Mouse (Mus musculus): ENCODE results near the gene Rsg1. TPM values are rescaled to one million over a fixed set of nuclear protein-coding genes. Genes with fewer than 3 reads are reported as not detected.

Gene Rsg1
- total and polyA plus RNA-seq, 3 experiments = 1.1 to 4.5 (median 3.2) TPM

DNA sequence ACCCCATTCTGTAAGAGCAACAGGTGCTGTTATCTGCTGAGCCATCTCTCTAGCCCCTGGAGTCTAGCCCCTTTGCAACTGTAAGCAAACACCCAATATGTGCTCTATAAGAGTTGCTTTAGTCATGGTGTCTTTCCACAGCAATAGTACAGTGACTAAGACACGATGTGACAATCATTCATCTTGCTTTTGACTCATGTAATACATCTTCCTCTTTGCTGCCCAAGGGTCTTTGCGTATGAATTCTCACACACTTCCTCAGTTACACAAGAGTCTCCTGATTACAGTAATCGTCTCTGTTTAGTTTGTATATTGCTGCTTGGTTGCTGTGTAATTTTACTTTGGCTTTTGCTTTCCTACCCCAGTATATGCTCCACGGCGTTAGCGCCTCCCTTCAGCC lies 31.8 kb upstream of the Rsg1 start:
- Histone ChIP-seq H3K36me3 (replicated peaks in 1 of 2; ENCODE audit: control insufficient read depth in 1 of 2, insufficient read depth in 1 of 2, low read length in 1 of 2) (peaks cover 47 to 86% of the 10 kb centered on the region in 2 experiments), H3K4me3 (replicated peaks in 1 of 3; ENCODE audit: low read depth in 2 of 3, low read length in 2 of 3, poor library complexity in 1 of 3) (no peak overlapping the region), H3K27ac (ENCODE audit: insufficient read depth, low read depth) (no peak overlapping the region), H3K4me2 (ENCODE audit: insufficient read depth, low read depth, poor library complexity, severe bottlenecking) (no peak overlapping the region), H3K27me3 (replicated peaks) (no peaks in the 10 kb centered on the region), H3K9ac (ENCODE audit: insufficient read depth, low read depth) (no peak overlapping the region), H3K9me3 (replicated peaks; ENCODE audit: low read length) (no peaks in the 10 kb centered on the region), H3K79me2 (replicated peaks; ENCODE audit: control insufficient read depth, extremely low read depth, insufficient read depth, poor library complexity, severe bottlenecking) (no peaks in the 10 kb centered on the region; the same call in 1 of the 2 replicates), H3K4me1 (ENCODE audit: control insufficient read depth in 1 of 2, insufficient read depth in 2 of 2) (peaks cover 0 to 17% of the 10 kb centered on the region in 2 experiments; a peak in 2 of 4 replicates)
- TF ChIP-seq TCF12 (IDR thresholded peaks at IDR 0.05; ENCODE audit: low read depth, low read length) = no peak
- TF ChIP-seq EP300 (IDR thresholded peaks at IDR 0.05; ENCODE audit: low read length) = no peak
- no peak for TF ChIP-seq ZKSCAN1 (IDR thresholded peaks at IDR 0.05; ENCODE audit: borderline replicate concordance, low read depth, low read length)
- no peak for TF ChIP-seq UBTF (IDR thresholded peaks at IDR 0.05; ENCODE audit: low read depth, low read length)
- no peak for TF ChIP-seq MAZ (IDR thresholded peaks at IDR 0.05; ENCODE audit: low read depth, low read length)
- no peak for TF ChIP-seq MAX (IDR thresholded peaks at IDR 0.05; ENCODE audit: low read length)
- TF ChIP-seq CHD1 (IDR thresholded peaks at IDR 0.05; ENCODE audit: low read depth, low read length) = no peak
- no peak for TF ChIP-seq USF1 (IDR thresholded peaks at IDR 0.05; ENCODE audit: low read depth, low read length)
- TF ChIP-seq MAFK (IDR thresholded peaks at IDR 0.05; ENCODE audit: insufficient replicate concordance, low read length) = no peak
- no peak for TF ChIP-seq POLR2AphosphoS2 (IDR thresholded peaks at IDR 0.05; ENCODE audit: low read depth, low read length)
- no peak for TF ChIP-seq MYC (IDR thresholded peaks at IDR 0.05; ENCODE audit: low read depth, low read length)
- no peak for TF ChIP-seq E2F4 (IDR thresholded peaks at IDR 0.05; ENCODE audit: insufficient replicate concordance, low read depth, low read length)
- TF ChIP-seq RAD21 (IDR thresholded peaks at IDR 0.05; ENCODE audit: low read depth, low read length) = no peak
- dilution Hi-C loops (cut with MboI; ENCODE audit: extremely low pct_ligation_motif_present, extremely low pct_unique_long_range_greater_than_20kb, low sequenced_read_pairs) = no loop called here
- no peak for DNase-seq (ENCODE audit: extremely low read depth)
- in situ Hi-C loops (cut with MboI; ENCODE audit: low pct_ligation_motif_present, low pct_unique_long_range_greater_than_20kb, low sequenced_read_pairs) = no loop called here

- H3K4me3 ChIP-seq (replicated peaks in 1 of 3; ENCODE audit: low read depth in 2 of 3, low read length in 2 of 3, poor library complexity in 1 of 3) = no peak overlapping the region
- DNase-seq (ENCODE audit: extremely low read depth) = peak; percentile 7
- in situ Hi-C loops (cut with MboI; ENCODE audit: low pct_ligation_motif_present, low pct_unique_long_range_greater_than_20kb, low sequenced_read_pairs) (no loop called here), dilution Hi-C loops (cut with MboI; ENCODE audit: extremely low pct_ligation_motif_present, extremely low pct_unique_long_range_greater_than_20kb, low sequenced_read_pairs) (no loop called here)
- H3K4me1 ChIP-seq (ENCODE audit: control insufficient read depth in 1 of 2, insufficient read depth in 2 of 2) = peaks cover 0 to 17% of the 10 kb centered on the region in 2 experiments; a peak in 2 of 4 replicates
- peaks cover 38 to 88% of the 10 kb centered on the region in 2 experiments for H3K36me3 ChIP-seq (replicated peaks in 1 of 2; ENCODE audit: control insufficient read depth in 1 of 2, insufficient read depth in 1 of 2, low read length in 1 of 2)
- no peaks in the 10 kb centered on the region; the same call in 1 of the 2 replicates for H3K79me2 ChIP-seq (replicated peaks; ENCODE audit: control insufficient read depth, extremely low read depth, insufficient read depth, poor library complexity, severe bottlenecking)
- no peak overlapping the region for H3K27ac ChIP-seq (ENCODE audit: insufficient read depth, low read depth)
- no peaks in the 10 kb centered on the region for H3K27me3 ChIP-seq (replicated peaks)
- TF ChIP-seq KAT2A (IDR thresholded peaks at IDR 0.05; ENCODE audit: insufficient replicate concordance, low read length) = no peak
- no peak for TF ChIP-seq JUND (conservative IDR thresholded peaks at IDR 0.05; ENCODE audit: low read depth, low read length)
- TF ChIP-seq TCF12 (IDR thresholded peaks at IDR 0.05; ENCODE audit: low read depth, low read length) = no peak
- H3K4me2 ChIP-seq (ENCODE audit: insufficient read depth, low read depth, poor library complexity, severe bottlenecking) = no peak overlapping the region
- H3K9me3 ChIP-seq (replicated peaks; ENCODE audit: low read length) = no peaks in the 10 kb centered on the region
- no peak overlapping the region for H3K9ac ChIP-seq (ENCODE audit: insufficient read depth, low read depth)
These were observed 29.8 kb upstream of the Rsg1 start for GRCm38 (mm10) chr4:141183932-141184331.
